Mouse (Mus musculus): Measurements from ENCODE around the gene Nupl2. TPM values are rescaled to one million over a fixed set of nuclear protein-coding genes. Genes with fewer than 3 reads are reported as not detected.

Nupl2 gene
- total RNA-seq, 2 experiments from 2014 or later, result 10.2 to 14.9 TPM

DNA sequence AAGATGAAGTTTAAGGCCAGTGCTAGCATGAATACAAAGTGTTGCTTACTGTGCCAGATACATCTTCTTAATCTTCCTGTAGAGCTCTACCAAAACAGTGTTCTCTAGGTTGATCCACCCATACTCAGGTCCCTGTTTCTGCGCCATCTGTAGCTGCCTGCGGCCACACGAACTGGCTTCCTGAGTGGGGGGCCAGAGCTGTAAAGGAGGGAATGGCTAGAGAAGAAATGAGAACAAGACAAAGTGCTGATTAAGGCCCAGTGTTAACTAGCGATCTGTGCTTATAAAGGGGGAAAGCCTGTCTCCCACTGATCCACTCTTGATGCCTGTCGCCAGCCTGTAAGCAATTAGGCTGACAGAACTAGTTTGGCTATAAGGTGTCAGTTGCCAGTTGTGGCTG lies 38.5 kb downstream of the Nupl2 start:
- no peak for DNase-seq (ENCODE audit: low spot score in 2 of 2)
- intact Hi-C loops (cut with DNase I), result no loop called here

DNA sequence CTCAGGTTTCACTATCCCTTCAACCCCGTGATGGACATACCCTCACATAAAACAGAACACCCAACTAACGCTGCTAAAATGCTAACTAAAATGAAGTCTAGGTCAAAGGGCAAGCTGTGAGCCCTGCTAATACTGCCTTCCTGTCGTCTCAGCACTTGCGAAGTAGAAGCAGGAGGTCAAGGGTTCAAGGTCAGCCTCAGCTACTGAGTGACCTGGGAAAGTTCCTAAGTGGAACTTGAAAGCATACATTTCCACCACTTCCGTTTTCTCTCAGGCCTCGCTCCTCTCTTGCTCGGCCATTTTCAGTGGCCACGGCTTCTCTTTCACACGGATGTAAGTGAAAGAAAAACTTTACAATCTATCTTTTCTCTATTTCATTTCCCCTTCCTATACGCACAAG lies 43.2 kb downstream of the Nupl2 start:
- intact Hi-C loops (cut with DNase I), result no loop called here
- no peak for DNase-seq (ENCODE audit: low spot score in 2 of 2)

DNA sequence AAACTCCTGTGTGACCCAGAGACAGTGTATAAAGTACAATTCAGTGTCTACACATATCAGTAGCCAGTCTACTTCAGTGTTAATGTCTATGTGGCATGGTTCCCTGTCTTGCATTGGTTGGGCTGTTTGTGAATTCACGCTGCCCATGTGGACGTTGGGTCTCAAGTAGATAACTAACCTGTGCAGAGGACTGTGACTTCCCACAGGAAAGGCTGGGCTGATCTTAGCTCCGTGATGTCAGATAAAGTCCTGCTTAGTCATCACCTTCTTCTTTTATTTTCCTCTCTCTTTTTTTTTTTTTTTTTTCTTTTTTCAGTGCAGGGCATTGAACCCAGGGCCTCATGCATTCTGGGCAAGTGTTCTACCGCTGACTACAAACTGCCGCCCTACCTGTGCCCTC lies 43.7 kb downstream of the Nupl2 start:
- DNase-seq (ENCODE audit: low spot score in 2 of 2), result no peak
- intact Hi-C loops (cut with DNase I), result no loop called here

DNA sequence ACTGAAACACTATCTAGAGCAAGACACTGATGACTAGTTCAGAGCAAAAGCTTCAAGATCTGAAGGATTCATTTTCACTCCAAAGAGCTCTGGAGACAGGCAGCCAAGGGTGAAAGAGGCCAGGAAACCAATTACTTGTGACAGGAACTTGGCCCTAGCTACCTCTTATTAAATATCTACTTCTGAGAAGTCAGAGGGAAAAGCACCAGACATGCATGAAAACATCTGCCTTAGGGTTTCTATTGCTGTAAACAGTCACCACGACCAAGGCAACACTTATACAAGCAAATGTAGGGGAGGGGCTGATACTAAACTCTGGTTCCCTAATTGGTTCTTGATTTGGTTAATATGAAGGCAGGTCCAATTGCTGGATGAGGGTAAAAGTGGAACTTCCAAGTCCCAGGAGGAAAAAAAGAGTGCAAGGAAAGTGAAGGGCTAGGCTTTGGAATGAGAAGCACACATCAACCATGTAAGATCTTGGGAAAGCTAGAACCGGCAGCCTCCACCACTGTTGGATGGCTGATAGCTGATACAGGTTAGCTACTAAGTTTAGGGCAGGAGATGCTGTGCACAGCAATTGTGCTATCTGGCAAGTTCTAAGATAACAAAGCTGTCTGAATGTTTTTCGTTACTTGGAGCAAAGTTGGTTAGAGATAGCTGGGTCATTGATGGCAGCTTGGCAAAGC lies 49.2 kb downstream of the Nupl2 start:
- intact Hi-C loops (cut with DNase I), result no loop called here
- no peak for DNase-seq (ENCODE audit: low spot score in 2 of 2)

DNA sequence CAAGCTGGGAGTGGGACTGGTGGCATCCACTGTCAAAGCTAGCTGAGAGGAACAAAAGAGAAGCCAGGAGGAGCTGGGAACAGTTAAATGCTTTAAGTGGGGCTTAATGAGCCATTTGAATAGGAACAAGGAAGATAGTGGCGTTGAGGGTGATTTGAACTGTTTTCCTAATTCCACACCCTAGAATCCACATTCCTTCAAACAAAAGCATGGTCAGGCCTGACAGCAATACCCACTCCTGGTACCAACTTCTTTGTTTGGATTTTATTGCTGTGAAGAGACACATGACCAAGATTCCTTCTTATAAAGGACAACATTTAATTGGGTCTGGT lies 49.8 kb downstream of the Nupl2 start:
- intact Hi-C loops (cut with DNase I), result no loop called here
- no peak for DNase-seq (ENCODE audit: low spot score in 2 of 2)

DNA sequence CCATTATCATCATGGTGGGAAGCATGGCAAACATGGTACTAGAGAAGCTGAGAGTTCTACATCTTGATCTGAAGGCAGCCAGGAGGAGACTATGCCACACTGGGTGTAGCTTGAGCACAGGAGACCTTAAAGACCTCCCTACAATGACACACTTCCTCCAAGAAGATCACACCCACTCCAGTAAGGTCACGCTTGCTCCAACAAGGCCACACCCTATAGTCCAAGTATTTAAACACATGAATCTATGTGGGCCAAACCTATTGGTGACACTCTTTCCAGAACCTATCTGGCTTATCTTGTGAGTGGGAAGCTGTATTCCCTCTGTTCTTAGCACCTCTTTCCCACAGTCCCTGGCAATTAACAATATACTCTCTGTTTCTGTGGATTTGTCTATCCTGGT lies 50.1 kb downstream of the Nupl2 start:
- no peak for DNase-seq (ENCODE audit: low spot score in 2 of 2)
- intact Hi-C loops (cut with DNase I), result no loop called here

Other genes with a start within 250 kb of the Nupl2 start
- 10 to 100 TPM; 14.6 to 20.0 TPM for gene Fam126a, start 134.3 kb upstream of the Nupl2 start, total RNA-seq (2021)
- gene Klhl7, start 64.4 kb upstream of the Nupl2 start, total RNA-seq (2021), result 10 to 100 TPM; 79.7 to 97.1 TPM
- gene Kcnh2, start 186.6 kb downstream of the Nupl2 start, total RNA-seq (2021), result 10 to 100 TPM; 32.2 to 32.6 TPM
- 10 to 100 TPM in 1 of 2 experiments, 1 to 10 TPM in 1; 6.9 to 10.8 TPM for gene Nos3, start 199.8 kb downstream of the Nupl2 start, total RNA-seq (2021)
- gene Atg9b, start 227.2 kb downstream of the Nupl2 start, total RNA-seq (2021), result 1 to 10 TPM; 2.4 to 4.4 TPM
- gene Abcb8, start 228.7 kb downstream of the Nupl2 start, total RNA-seq (2021), result 10 to 100 TPM; 52.1 to 57.4 TPM
- not detected for gene Asic3, start 248.4 kb downstream of the Nupl2 start, total RNA-seq (2021)

All from left cerebral cortex, postnatal 36 days (tissue).